Mouse (Mus musculus): ENCODE results near the gene Ccdc85c.

Gene Ccdc85c

GRCm38 (mm10) chr12:108239441-108239840, 35.8 kb downstream of the Ccdc85c start:
- peak; percentile 99 for DNase-seq (ENCODE audit: low read depth)

GRCm38 (mm10) chr12:108238395-108239035, 36.7 kb downstream of the Ccdc85c start:
- no peak for DNase-seq (ENCODE audit: low read depth)

GRCm38 (mm10) chr12:108237300-108238006, 37.8 kb downstream of the Ccdc85c start:
- no peak for DNase-seq (ENCODE audit: low read depth)

DNA sequence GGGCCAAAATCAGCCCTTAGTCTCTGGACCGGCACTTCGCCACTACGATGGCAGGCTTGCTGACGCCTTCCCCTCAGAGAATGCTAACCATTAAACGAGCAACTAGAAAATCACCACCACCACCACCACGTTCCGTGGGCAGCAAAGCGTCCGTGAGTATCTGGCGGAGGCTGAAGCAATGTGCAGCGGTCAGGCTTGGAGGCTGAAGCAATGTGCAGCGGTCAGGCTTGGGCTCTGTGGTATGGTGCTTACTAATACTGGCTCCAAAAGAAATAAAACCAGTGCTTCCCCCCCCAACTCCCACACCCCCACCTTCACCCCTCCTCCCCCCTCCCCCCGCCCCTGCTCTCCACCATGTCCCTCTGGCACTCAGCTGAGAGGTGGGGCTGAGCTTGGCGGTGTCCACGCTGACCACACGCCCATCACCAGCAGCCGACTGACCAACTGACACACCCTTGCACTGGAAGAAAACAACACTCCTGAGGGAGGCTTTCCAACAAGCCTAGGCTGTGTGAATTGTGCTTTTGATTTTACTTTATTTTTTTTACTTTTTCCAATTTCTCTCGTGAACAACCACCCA, 39.2 kb downstream of the Ccdc85c start:
- DNase-seq (ENCODE audit: low read depth) = peak; percentile 95

GRCm38 (mm10) chr12:108234832-108235602, 40.2 kb downstream of the Ccdc85c start:
- no peak for DNase-seq (ENCODE audit: low read depth)

- DNase-seq (ENCODE audit: low read depth) = no peak
Measured at GRCm38 (mm10) chr12:108233736-108234135, 41.5 kb downstream of the Ccdc85c start.

DNA sequence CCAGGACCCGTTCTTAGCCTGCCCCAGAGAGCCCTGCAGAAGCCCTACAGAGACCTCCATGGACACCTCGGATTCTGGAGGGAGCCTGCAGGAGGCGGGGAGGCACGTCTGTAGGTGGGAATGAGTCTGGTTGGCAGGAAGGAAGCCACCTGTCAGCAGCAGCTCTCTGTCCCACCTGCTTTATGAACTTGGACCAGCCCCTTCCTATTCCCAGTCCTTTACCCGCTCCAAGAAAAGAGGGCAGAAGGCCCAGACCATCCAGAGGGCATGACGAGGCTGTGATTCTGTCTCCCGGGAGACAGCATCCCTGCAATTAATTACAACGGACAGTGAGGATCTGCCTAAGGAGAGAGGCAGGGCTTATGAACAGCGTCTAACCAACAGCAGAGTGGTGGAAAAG, 43.3 kb downstream of the Ccdc85c start:
- DNase-seq (ENCODE audit: low read depth) = no peak

GRCm38 (mm10) chr12:108230821-108231794, 44.1 kb downstream of the Ccdc85c start:
- no peak for DNase-seq (ENCODE audit: low read depth)

DNA sequence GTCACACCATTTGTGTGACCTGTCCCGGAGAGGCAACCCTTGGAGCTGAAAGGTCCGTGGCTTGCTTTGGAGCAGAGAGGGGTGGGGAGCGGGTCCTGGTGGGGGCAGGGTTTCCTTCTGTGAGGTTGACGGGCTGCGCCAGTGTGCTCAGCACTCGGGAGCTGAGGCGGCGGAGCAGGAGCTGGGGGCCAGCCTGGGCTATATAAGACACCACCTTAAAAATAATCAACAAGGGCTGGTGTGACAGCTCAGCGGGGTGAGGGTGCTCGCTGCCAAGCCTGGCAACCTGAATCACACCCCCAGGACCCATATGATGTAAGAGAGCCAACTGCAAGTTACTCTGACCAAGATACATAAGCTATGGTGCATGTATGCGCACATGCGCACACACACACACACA, 45.1 kb downstream of the Ccdc85c start:
- no peak for DNase-seq (ENCODE audit: low read depth)

DNA sequence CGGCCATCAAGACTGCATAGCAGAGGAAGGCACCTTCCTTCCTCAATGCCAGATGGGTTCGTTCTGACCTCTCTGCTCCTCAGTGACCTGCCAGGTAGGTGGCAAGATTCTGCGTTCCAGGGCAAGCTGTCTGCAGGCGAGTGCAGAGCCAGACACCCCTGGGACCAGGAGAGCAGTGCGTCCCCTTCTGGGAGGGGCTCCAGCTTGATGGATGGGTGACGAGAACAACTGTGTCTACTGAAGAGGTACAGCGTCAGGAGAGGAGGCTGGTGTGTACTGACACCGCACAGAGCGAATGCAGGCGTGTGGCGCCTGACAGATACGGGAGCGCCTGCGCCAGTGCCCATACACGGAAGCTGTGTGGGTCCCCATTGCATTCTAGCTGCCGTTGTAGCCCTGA, 47.7 kb downstream of the Ccdc85c start:
- DNase-seq (ENCODE audit: low read depth) = no peak

GRCm38 (mm10) chr12:108226941-108227340, 48.3 kb downstream of the Ccdc85c start:
- DNase-seq (ENCODE audit: low read depth) = no peak

DNA sequence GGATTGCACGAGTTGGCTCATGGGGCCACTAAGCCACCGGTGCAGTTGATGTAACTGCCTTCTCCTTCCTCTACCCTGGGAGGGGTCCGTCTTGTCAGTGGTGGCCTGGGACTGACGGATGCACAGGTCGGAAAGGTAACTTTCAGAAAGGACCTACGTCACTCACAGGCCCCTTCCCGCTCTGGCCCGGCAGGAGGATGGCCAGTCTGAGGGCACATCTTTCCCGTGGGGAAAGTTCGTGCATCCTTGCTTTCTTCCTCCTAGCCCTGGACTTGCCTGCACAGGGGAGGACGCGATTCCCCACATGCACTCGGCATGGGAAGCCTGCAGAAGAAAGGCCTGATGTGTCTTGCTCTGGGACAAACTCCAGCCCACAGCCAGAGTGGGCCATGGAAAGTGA, 49.0 kb downstream of the Ccdc85c start:
- DNase-seq (ENCODE audit: low read depth) = no peak

GRCm38 (mm10) chr12:108225781-108226180, 49.4 kb downstream of the Ccdc85c start:
- DNase-seq (ENCODE audit: low read depth) = no peak

DNA sequence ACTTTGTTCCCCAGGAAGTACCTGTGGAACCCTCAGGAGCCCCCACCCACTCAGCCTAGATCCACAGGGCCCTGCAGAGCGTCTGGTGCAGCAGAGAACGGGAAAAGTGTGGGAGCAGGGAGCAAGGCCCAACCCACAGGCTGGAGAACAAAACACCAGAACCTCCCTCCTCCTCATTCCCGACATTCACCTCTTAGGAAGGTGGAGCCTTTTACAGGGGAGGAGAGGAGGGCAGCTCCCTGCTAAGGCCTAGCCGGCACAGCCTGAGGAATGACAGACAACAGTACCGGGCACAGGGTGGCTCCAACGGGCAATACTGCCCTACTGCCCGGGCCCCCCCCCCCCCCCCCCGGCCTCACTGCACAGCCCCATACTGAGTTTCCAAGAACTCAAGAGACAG, 51.9 kb downstream of the Ccdc85c start:
- DNase-seq (ENCODE audit: low read depth) = no peak

GRCm38 (mm10) chr12:108221712-108222111, 53.5 kb downstream of the Ccdc85c start:
- DNase-seq (ENCODE audit: low read depth) = no peak

DNA sequence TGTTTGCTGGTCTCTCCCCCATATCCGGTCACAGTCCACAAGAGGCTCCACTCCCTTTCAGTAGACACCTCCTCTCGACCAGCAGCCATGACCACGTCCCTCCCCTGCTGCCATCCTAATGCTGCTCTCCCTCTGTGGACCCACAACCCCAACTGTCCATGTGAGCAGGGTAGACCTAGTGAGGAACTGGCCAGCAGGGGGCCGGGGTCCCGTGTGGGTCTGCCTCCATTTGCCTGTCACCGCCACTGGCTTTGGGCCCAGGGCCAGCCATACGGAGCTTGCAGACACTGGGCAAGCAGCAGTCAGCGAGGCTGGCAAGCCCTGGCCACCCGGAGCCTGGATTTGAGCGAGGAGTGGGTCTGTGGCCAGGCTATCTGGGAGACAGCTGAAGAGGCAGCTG, 54.0 kb downstream of the Ccdc85c start:
- no peak for DNase-seq (ENCODE audit: low read depth)

- no peak for DNase-seq (ENCODE audit: low read depth)
Measured at GRCm38 (mm10) chr12:108220621-108221020, 54.6 kb downstream of the Ccdc85c start.

- DNase-seq (ENCODE audit: low read depth) = no peak
Measured at GRCm38 (mm10) chr12:108219825-108220616, 55.2 kb downstream of the Ccdc85c start.

DNA sequence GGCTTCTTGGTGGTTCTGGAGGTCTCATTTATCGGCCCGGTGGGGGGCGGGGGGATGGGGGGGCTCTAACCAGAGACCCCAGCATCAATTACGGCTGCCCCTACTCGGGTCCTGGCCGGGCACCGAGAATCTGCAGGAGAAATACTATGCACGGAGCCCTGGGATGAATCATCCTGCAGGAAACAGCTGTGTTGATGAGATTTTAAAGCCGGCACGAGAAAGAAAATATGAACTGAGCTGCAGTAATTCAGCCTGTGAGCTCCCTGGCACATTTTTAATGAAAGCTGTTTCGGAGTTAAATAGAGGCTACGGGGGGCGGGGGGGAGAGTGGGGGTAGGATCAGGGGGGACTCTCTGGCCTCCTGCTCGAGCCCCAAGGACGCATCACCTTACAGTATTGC, 56.1 kb downstream of the Ccdc85c start:
- no peak for DNase-seq (ENCODE audit: low read depth)

DNA sequence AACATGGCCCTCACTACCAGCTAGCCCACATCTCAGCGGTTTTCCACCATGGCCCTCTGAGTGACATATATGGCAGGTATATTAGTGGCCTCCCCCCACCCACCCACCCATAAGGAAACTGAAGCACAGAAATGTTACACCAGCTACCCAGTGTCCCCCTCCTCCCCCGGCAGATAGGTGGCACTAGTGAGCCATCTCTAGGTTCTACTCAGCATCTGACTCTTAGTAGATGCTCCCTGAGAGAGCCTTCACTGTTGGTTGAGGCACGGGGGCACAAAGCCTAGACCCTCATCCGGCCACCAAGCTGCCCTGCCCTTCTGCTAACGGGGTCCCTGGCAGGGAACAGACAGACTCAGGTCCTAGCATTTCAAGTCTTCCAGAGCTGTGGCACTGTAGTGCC, 57.7 kb downstream of the Ccdc85c start:
- no peak for DNase-seq (ENCODE audit: low read depth)

Measured in fibroblast of lung, adult 2 months (primary cell).